Mouse (Mus musculus): ENCODE results near the gene Fam71e2. TPM values are rescaled to one million over a fixed set of nuclear protein-coding genes. Genes with fewer than 3 reads are reported as not detected.

The Fam71e2 gene
- polyA plus RNA-seq, 1 experiment from 2014 or later = not detected

DNA sequence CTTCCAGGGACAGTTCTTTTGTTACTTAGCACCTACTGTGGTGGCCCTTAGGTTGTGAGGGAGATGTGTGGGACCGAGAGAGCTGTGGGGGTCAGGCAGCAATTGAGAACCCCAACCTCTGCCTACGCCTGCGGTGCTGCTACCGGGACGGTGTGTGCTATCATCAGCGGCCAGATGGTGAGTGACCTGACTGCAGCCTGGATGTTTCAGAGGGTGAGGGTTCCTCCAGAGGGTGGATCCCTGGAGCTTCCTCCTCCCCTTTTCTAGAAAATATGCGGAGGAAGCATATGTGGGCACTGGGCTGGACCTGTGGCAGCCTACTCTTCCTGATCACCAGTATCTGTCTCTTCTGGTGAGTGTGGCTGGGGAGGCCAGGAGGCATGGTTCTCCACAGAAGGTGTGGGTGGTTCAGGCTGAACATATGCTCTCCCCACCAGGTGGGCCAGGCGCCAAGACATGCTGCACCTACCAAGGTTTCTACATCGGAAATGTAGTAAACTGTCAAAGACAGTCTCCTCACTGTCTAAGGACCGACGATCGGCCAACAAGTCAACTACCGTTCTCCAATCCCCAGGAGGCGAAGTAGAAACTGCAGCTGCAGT, 12.7 kb upstream of the Fam71e2 start:
- H3K4me3 ChIP-seq (ENCODE audit: low read depth, low read length) = no peak overlapping the region
- ATAC-seq (ENCODE audit: low FRiP score) = no peak
- no peaks in the 10 kb centered on the region for H3K9me3 ChIP-seq (ENCODE audit: control insufficient read depth, low read length)

DNA sequence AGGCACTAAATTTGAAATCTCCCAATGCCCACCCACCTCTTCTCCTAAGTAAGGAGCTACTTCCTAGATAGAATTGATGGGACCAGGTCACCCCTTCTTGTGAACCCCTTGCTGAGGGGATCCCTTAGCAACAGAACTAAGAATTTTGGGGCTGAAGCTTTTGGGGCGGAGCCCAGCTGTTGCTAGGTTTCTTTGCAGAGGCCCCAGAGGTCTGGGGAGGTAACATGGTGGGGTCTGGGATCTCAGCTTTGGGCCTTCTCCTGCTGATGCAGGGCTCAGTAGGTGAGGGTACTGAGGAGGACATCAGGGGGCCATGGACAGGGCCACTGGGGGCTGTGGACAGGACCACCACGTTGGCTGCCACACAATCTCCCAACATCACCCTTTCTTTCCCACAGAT, 11.7 kb upstream of the Fam71e2 start, which contains the start of the genes Il11 and Tmem190:
Il11 (minus strand) TSS at position 101 of the 400 bp plus-strand sequence.
Tmem190 (plus strand) TSS at position 179 of the 400 bp plus-strand sequence.
- H3K9ac ChIP-seq (ENCODE audit: low read length) = no peak within 1 kb of the TSS
- no peak within 1 kb of the TSS for H3K4me3 ChIP-seq (ENCODE audit: low read depth, low read length)
- no peak for DNase-seq (ENCODE audit: low spot score, missing footprints)
- no peak for ATAC-seq (ENCODE audit: low FRiP score)
- H3K36me3 ChIP-seq (ENCODE audit: control insufficient read depth, insufficient read depth, low read length) = no peaks in the 10 kb centered on the region
- H3K9me3 ChIP-seq (ENCODE audit: control insufficient read depth, low read length) = no peaks in the 10 kb centered on the region
- H3K27me3 ChIP-seq (ENCODE audit: control insufficient read depth, insufficient read depth, low read length) = peaks cover 16% of the 10 kb centered on the region
- 0 out of 2 replicates have a peak, but pooled peaks cover 1% of the 10 kb centered on the region for H3K4me1 ChIP-seq (ENCODE audit: control insufficient read depth, insufficient read depth, low read length)
- H3K4me2 ChIP-seq = no peak within 1 kb of the TSS
- no peak within 1 kb of the TSS for H3K27ac ChIP-seq (ENCODE audit: low read depth, low read length)
- WGBS = 75% methylated on average over 2 of the region's 2 CpGs

More for the DNA sequence above, 12.7 kb upstream of the Fam71e2 start:
- no peak overlapping the region for H3K9ac ChIP-seq (ENCODE audit: low read length)
- no peaks in the 10 kb centered on the region for H3K36me3 ChIP-seq (ENCODE audit: control insufficient read depth, insufficient read depth, low read length)
- no peak for DNase-seq (ENCODE audit: low spot score, missing footprints)
- WGBS = 86% methylated on average over 14 of the region's 14 CpGs
- H3K27me3 ChIP-seq (ENCODE audit: control insufficient read depth, insufficient read depth, low read length) = peaks cover 11% of the 10 kb centered on the region; the same call in 1 of the 2 replicates
- H3K4me2 ChIP-seq = no peak overlapping the region
- H3K27ac ChIP-seq (ENCODE audit: low read depth, low read length) = no peak overlapping the region
- peaks cover 5% of the 10 kb centered on the region for H3K4me1 ChIP-seq (ENCODE audit: control insufficient read depth, insufficient read depth, low read length)

DNA sequence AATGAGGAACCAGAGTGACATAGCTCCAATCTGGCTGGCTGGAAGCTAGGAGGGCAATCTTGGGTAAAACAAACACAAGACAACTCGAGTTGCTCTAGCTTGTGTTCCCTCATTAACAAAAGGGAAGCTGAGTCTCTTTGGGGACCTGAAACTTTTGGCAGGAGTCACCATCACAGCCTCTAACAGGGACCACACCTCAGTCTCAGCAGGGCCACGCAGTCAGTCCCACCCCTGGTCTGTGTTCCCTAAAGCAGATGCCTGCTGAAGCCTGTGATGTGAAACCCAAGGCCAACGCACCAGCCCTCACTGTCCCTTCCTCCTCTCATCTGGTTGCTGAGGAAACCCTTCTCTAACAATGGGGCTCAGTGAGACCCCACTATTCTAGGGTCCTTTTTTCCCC, 11.0 kb upstream of the Fam71e2 start:
- H3K4me2 ChIP-seq = no peak overlapping the region
- no peak overlapping the region for H3K9ac ChIP-seq (ENCODE audit: low read length)
- DNase-seq (ENCODE audit: low spot score, missing footprints) (no peak), ATAC-seq (ENCODE audit: low FRiP score) (no peak)
- 51% methylated on average over 3 of the region's 3 CpGs for WGBS
- H3K36me3 ChIP-seq (ENCODE audit: control insufficient read depth, insufficient read depth, low read length) = no peaks in the 10 kb centered on the region
- no peaks in the 10 kb centered on the region for H3K9me3 ChIP-seq (ENCODE audit: control insufficient read depth, low read length)
- H3K4me1 ChIP-seq (ENCODE audit: control insufficient read depth, insufficient read depth, low read length) = peaks cover 5% of the 10 kb centered on the region
- H3K4me3 ChIP-seq (ENCODE audit: low read depth, low read length) = no peak overlapping the region
- peaks cover 22% of the 10 kb centered on the region for H3K27me3 ChIP-seq (ENCODE audit: control insufficient read depth, insufficient read depth, low read length)
- no peak overlapping the region for H3K27ac ChIP-seq (ENCODE audit: low read depth, low read length)

GRCm38 (mm10) chr7:4779921-4780320, 8.8 kb upstream of the Fam71e2 start:
- 49% methylated on average over 5 of the region's 5 CpGs for WGBS
- H3K4me2 ChIP-seq = no peak overlapping the region
- H3K27me3 ChIP-seq (ENCODE audit: control insufficient read depth, insufficient read depth, low read length) = peaks cover 37% of the 10 kb centered on the region

DNA sequence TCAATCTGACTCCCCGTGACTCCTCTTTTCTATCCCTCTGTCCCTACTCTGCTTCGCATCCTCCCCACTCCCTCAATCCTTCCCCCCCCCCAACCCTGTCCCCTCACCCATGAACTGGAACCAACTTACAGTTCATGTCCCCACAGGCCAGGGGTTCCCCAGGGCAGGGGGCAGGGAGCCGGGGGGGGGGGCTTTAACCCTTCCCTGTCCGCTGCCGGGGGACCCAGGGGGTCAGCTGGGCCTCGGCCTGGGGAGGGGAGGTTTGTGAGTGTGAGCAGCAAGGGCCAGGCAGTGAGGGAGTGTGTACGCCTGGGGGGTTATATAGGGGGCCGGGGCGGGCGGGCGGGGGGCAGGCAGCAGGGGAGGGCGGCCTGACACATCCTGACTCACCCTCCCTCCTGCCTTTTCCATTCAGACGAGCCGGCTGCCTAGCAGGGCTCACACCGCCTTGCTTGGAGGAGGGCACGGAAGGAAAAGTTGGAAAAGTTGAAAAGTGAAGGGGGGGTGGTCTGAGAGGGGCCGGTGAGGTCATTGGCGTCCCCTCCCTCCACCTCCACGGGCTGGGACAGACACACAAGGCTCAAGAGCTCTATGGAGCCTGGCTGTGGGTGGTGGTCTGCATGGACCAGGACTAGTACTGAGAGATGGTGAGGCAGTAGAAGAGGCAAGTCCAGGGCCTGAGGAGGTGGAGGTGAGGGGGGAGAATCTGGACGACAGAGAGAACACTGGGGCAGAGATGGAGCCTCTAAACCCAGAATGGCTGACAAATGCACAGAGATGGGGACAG, 6.9 kb upstream of the Fam71e2 start:
- ATAC-seq (ENCODE audit: low FRiP score) (peak; percentile 31; the same call in 1 of the 2 replicates), DNase-seq (ENCODE audit: low spot score, missing footprints) (no peak)
- WGBS = 5% methylated on average over 20 of the region's 20 CpGs
- H3K4me3 ChIP-seq (ENCODE audit: low read depth, low read length) = no peak overlapping the region
- H3K9me3 ChIP-seq (ENCODE audit: control insufficient read depth, low read length) = no peaks in the 10 kb centered on the region
- H3K9ac ChIP-seq (ENCODE audit: low read length) = no peak overlapping the region
- no peak overlapping the region for H3K4me2 ChIP-seq
- H3K4me1 ChIP-seq (ENCODE audit: control insufficient read depth, insufficient read depth, low read length) = peaks cover 9% of the 10 kb centered on the region
- H3K27ac ChIP-seq (ENCODE audit: low read depth, low read length) = no peak overlapping the region
- H3K36me3 ChIP-seq (ENCODE audit: control insufficient read depth, insufficient read depth, low read length) = no peaks in the 10 kb centered on the region
- H3K27me3 ChIP-seq (ENCODE audit: control insufficient read depth, insufficient read depth, low read length) = peaks cover 37% of the 10 kb centered on the region

More at GRCm38 (mm10) chr7:4779921-4780320, 8.8 kb upstream of the Fam71e2 start:
- Histone ChIP-seq H3K4me3 (ENCODE audit: low read depth, low read length) (no peak overlapping the region), H3K27ac (ENCODE audit: low read depth, low read length) (no peak overlapping the region), H3K9me3 (ENCODE audit: control insufficient read depth, low read length) (no peaks in the 10 kb centered on the region), H3K4me1 (ENCODE audit: control insufficient read depth, insufficient read depth, low read length) (peaks cover 9% of the 10 kb centered on the region), H3K36me3 (ENCODE audit: control insufficient read depth, insufficient read depth, low read length) (no peaks in the 10 kb centered on the region), H3K9ac (ENCODE audit: low read length) (no peak overlapping the region)
- no peak for DNase-seq (ENCODE audit: low spot score, missing footprints)
- ATAC-seq (ENCODE audit: low FRiP score) = no peak

DNA sequence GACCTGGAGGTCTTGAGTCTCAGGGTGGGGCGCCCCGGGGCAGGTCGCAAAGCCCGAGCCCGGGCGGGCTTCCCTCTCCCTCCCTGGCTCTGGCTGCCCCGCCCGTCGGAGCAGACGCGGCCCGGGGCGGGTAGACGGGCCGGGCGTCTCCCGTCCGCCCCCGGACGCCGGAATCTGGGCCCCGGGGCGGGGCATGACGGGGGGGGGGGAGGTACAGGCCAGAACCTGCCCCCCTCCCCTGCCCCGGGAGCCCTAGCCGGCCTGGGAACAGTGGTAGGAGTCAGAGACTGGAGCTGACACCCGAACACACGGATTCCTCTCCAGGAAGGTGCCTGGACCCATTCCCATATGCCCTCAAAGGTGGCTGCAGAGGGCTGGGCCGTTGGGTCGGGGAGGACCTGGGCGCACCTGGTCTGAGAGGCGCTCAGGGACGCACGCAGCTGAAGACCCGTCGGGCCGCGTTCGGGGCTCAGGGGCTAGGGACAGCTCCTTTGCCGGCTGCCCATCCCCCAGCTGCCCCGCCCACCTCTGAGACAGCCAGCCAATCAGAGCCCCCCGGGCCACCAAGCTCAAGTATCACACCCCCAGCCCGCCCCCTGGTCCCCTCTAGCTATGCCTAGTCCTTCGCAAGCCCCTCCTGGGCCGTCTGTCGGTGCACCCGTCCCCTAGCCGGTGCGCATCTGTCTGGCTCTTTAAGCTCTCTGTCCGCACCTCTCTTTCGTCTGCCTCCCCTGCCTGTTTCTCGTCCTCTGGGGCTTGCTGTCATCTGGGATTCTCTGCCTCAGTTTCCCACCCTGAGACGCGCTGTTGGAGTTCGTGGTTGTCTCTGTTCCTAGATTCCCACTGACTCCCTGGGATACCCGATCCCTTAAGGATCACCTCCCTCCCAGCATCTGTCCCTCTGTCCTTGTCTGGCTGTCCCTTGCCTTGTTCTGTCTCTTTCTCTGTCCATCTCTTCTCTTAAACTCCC, 6.0 kb upstream of the Fam71e2 start:
- Histone ChIP-seq H3K9me3 (ENCODE audit: control insufficient read depth, low read length) (no peaks in the 10 kb centered on the region), H3K4me3 (ENCODE audit: low read depth, low read length) (peak overlapping the region; percentile 22), H3K27ac (ENCODE audit: low read depth, low read length) (no peak overlapping the region), H3K4me1 (ENCODE audit: control insufficient read depth, insufficient read depth, low read length) (peaks cover 9% of the 10 kb centered on the region), H3K27me3 (ENCODE audit: control insufficient read depth, insufficient read depth, low read length) (peaks cover 37% of the 10 kb centered on the region), H3K36me3 (ENCODE audit: control insufficient read depth, insufficient read depth, low read length) (no peaks in the 10 kb centered on the region), H3K9ac (ENCODE audit: low read length) (peak overlapping the region; percentile 42), H3K4me2 (peak overlapping the region; percentile 42)
- under 1% methylated on average over 34 of the region's 56 CpGs for WGBS
- peak; percentile 95 for DNase-seq (ENCODE audit: low spot score, missing footprints)
- peak; percentile 86 for ATAC-seq (ENCODE audit: low FRiP score)

DNA sequence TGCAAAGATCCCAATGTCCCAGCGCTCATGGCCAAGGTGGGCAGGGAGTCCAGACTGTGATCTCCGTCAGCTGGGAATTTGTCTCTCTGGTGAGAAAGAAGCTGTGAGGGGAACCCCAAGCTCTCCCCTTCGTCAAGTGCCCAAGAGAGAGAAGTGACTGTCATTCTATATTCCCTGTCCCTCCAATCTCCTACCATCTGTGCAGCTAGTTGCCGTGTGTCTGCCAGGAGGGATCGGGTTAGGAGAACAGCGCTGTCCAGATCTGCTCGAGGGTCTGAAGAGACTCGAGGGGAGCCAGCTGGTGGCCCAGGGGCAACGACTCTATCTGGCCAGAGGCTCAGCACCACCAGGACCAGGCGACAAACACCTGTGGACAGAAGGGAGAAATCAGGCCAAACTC, 5.0 kb upstream of the Fam71e2 start:
- Histone ChIP-seq H3K4me2 (no peak overlapping the region), H3K27ac (ENCODE audit: low read depth, low read length) (no peak overlapping the region), H3K9me3 (ENCODE audit: control insufficient read depth, low read length) (no peaks in the 10 kb centered on the region), H3K4me3 (ENCODE audit: low read depth, low read length) (no peak overlapping the region), H3K27me3 (ENCODE audit: control insufficient read depth, insufficient read depth, low read length) (peaks cover 37% of the 10 kb centered on the region), H3K36me3 (ENCODE audit: control insufficient read depth, insufficient read depth, low read length) (no peaks in the 10 kb centered on the region), H3K9ac (ENCODE audit: low read length) (no peak overlapping the region), H3K4me1 (ENCODE audit: control insufficient read depth, insufficient read depth, low read length) (peaks cover 9% of the 10 kb centered on the region)
- DNase-seq (ENCODE audit: low spot score, missing footprints) (no peak), ATAC-seq (ENCODE audit: low FRiP score) (no peak)
- WGBS = 51% methylated on average over 10 of the region's 10 CpGs

DNA sequence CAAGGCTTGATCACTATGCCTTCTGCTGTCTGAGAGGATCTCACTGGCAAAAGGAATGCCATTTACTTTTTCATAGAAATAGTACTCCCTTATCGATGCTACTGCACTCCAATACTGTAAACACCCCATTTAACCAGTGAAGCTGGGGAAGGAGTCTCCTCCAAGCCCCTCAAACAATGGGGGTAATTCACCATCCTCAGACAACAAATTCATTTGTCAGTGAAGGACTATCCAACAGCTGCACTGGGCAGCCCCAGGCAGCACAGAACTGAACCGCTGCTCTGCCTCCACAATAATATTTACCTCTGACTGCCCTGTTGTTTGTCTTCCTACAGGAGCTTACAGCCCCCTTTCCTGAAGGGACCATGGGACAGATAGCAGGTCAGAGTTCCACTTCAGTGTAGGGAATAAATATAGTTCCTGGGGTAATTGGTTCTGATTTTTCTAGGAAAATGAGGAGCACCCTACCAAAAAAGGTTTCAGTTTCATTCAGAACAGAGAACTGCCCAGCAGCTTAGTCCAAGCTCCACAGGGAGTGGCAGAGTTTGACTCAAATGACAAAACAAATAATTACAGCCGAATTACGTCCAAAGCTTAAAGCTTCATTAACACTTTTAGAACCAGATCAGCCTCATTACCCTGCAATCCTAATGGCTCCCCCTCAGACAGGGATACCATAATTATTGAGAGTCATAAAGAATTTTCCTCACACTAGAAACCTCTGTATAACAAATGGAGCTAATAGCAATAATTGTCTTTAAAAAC, 6.0 kb downstream of the Fam71e2 start:
- ATAC-seq (ENCODE audit: low FRiP score) (no peak), DNase-seq (ENCODE audit: low spot score, missing footprints) (no peak)
- Histone ChIP-seq H3K4me1 (ENCODE audit: control insufficient read depth, insufficient read depth, low read length) (no peaks in the 10 kb centered on the region), H3K9ac (ENCODE audit: low read length) (no peak overlapping the region), H3K27ac (ENCODE audit: low read depth, low read length) (no peak overlapping the region), H3K4me3 (ENCODE audit: low read depth, low read length) (no peak overlapping the region), H3K27me3 (ENCODE audit: control insufficient read depth, insufficient read depth, low read length) (no peaks in the 10 kb centered on the region), H3K36me3 (ENCODE audit: control insufficient read depth, insufficient read depth, low read length) (no peaks in the 10 kb centered on the region), H3K4me2 (no peak overlapping the region), H3K9me3 (ENCODE audit: control insufficient read depth, low read length) (no peaks in the 10 kb centered on the region)
- WGBS = 14% methylated on average over 4 of the region's 4 CpGs

Data from midbrain, embryonic 11.5 days (tissue).